Mouse (Mus musculus) cerebellum, postnatal 36 days (tissue): ENCODE results near the gene Dnaja3.
"Not testable (repeated sequence)": the region's sequence is repeated elsewhere in the genome, so short reads cannot be mapped to it uniquely, and the experiment has no call there.

Experiments
- DNase-seq, 2 experiments: peaks; one replicate each; pipeline ENCODE4 v3.0.0; 2021 to 2022; ENCODE audit warnings: mixed read lengths in 2 of 2

The Dnaja3 gene

GRCm38 (mm10) chr16:4674091-4674490 is 34.3 kb downstream of the Dnaja3 start:
- DNase-seq: no peak

GRCm38 (mm10) chr16:4676836-4677235 is 37.0 kb downstream of the Dnaja3 start:
- DNase-seq: no peak

GRCm38 (mm10) chr16:4678080-4678479 is 38.3 kb downstream of the Dnaja3 start:
- DNase-seq: no peak

GRCm38 (mm10) chr16:4679121-4680018 is 39.6 kb downstream of the Dnaja3 start, which contains the start of gene Coro7:
Gene Coro7, minus strand, starts transcription at chr16:4679777.
- peak; percentile 87 to 90 for DNase-seq

- DNase-seq: not testable (repeated sequence)
Measured at GRCm38 (mm10) chr16:4680922-4681455, 41.2 kb downstream of the Dnaja3 start.

- no peak for DNase-seq
Measured at GRCm38 (mm10) chr16:4682628-4683179, 42.9 kb downstream of the Dnaja3 start.

- DNase-seq: no peak
Measured at GRCm38 (mm10) chr16:4683193-4683580, 43.4 kb downstream of the Dnaja3 start.

- DNase-seq: peak; percentile 98 to 99
Measured at GRCm38 (mm10) chr16:4683581-4684456, 44.0 kb downstream of the Dnaja3 start.

- DNase-seq: no peak
Measured at GRCm38 (mm10) chr16:4684457-4684791, 44.6 kb downstream of the Dnaja3 start.

- not testable (repeated sequence) for DNase-seq
Measured at GRCm38 (mm10) chr16:4689371-4689770, 49.6 kb downstream of the Dnaja3 start.

GRCm38 (mm10) chr16:4701211-4701610 is 61.4 kb downstream of the Dnaja3 start:
- DNase-seq: no peak

GRCm38 (mm10) chr16:4702646-4703045 is 62.9 kb downstream of the Dnaja3 start:
- no peak for DNase-seq

- DNase-seq: no peak
Measured at GRCm38 (mm10) chr16:4705541-4705940, 65.8 kb downstream of the Dnaja3 start.

- DNase-seq: no peak
Measured at GRCm38 (mm10) chr16:4711173-4711572, 71.4 kb downstream of the Dnaja3 start.

- DNase-seq: peak; percentile 55 to 63
Measured at GRCm38 (mm10) chr16:4713861-4714710, 74.3 kb downstream of the Dnaja3 start.

GRCm38 (mm10) chr16:4717866-4718265 is 78.1 kb downstream of the Dnaja3 start:
- DNase-seq: no peak

- DNase-seq: peak; percentile 76 to 79
Measured at GRCm38 (mm10) chr16:4718753-4719518, 79.1 kb downstream of the Dnaja3 start, which contains the start of gene Nmral1. Gene Nmral1, minus strand, starts transcription at chr16:4719356.

- DNase-seq: no peak
Measured at GRCm38 (mm10) chr16:4722128-4722914, 82.5 kb downstream of the Dnaja3 start.

- DNase-seq: no peak
Measured at GRCm38 (mm10) chr16:4722915-4723209, 83.1 kb downstream of the Dnaja3 start.

GRCm38 (mm10) chr16:4725266-4725665 is 85.5 kb downstream of the Dnaja3 start:
- no peak for DNase-seq
